Mouse (Mus musculus) CH12F3 (cell line): ENCODE data around the gene Frrs1.

ENCODE experiments used
- in situ Hi-C: fragments of 300-500 bp; cut with MboI; formaldehyde crosslinking; loops from 2 replicates; pipeline ENCODE4 v1.14.3; 2020; ENCODE audit warnings: low sequenced_read_pairs

The Frrs1 gene

GRCm38 (mm10) chr3:116844880-116845579 lies 14.2 kb upstream of the Frrs1 start:
- in situ Hi-C loops, result loop anchor here (25.0 kb wide), 1 partner anchor 808 kb away; no protein-coding TSS in a partner anchor

- in situ Hi-C loops, result loop anchor here (25.0 kb wide), 1 partner anchor 809 kb away; no protein-coding TSS in a partner anchor
Observed at GRCm38 (mm10) chr3:116846084-116846483, 13.2 kb upstream of the Frrs1 start.

- in situ Hi-C loops, result loop anchor here (25.0 kb wide), 1 partner anchor 811 kb away; no protein-coding TSS in a partner anchor
Observed at GRCm38 (mm10) chr3:116848099-116848498, 11.2 kb upstream of the Frrs1 start.

- in situ Hi-C loops, result loop anchor here (25.0 kb wide), 1 partner anchor 812 kb away; no protein-coding TSS in a partner anchor
Observed at GRCm38 (mm10) chr3:116848936-116849335, 10.3 kb upstream of the Frrs1 start.

- in situ Hi-C loops, result no loop called here
Observed at GRCm38 (mm10) chr3:116850376-116850775, 8.9 kb upstream of the Frrs1 start.

GRCm38 (mm10) chr3:116852421-116852820 lies 6.8 kb upstream of the Frrs1 start:
- in situ Hi-C loops, result no loop called here

GRCm38 (mm10) chr3:116857611-116858010 lies 1.7 kb upstream of the Frrs1 start:
- in situ Hi-C loops, result no loop called here

- in situ Hi-C loops, result no loop called here
Observed at GRCm38 (mm10) chr3:116859752-116860151, 488 bp downstream of the Frrs1 start.

- in situ Hi-C loops, result no loop called here
Observed at GRCm38 (mm10) chr3:116860333-116861222, 1.3 kb downstream of the Frrs1 start.

GRCm38 (mm10) chr3:116861223-116861539 lies 1.9 kb downstream of the Frrs1 start:
- in situ Hi-C loops, result no loop called here

GRCm38 (mm10) chr3:116861540-116862067 lies 2.3 kb downstream of the Frrs1 start:
- in situ Hi-C loops, result no loop called here

- in situ Hi-C loops, result no loop called here
Observed at GRCm38 (mm10) chr3:116862621-116863020, 3.4 kb downstream of the Frrs1 start.

- in situ Hi-C loops, result no loop called here
Observed at GRCm38 (mm10) chr3:116864421-116864820, 5.2 kb downstream of the Frrs1 start.

- in situ Hi-C loops, result no loop called here
Observed at GRCm38 (mm10) chr3:116865199-116865636, 6.0 kb downstream of the Frrs1 start.

GRCm38 (mm10) chr3:116870372-116870771 lies 11.1 kb downstream of the Frrs1 start:
- in situ Hi-C loops, result no loop called here

- in situ Hi-C loops, result no loop called here
Observed at GRCm38 (mm10) chr3:116882221-116882960, 23.1 kb downstream of the Frrs1 start.

- in situ Hi-C loops, result no loop called here
Observed at GRCm38 (mm10) chr3:116884941-116885340, 25.7 kb downstream of the Frrs1 start.

- in situ Hi-C loops, result no loop called here
Observed at GRCm38 (mm10) chr3:116889358-116889757, 30.1 kb downstream of the Frrs1 start.

- in situ Hi-C loops, result no loop called here
Observed at GRCm38 (mm10) chr3:116890576-116890975, 31.3 kb downstream of the Frrs1 start.

- in situ Hi-C loops, result no loop called here
Observed at GRCm38 (mm10) chr3:116891436-116892205, 32.4 kb downstream of the Frrs1 start.
